Mouse (Mus musculus) lung, postnatal 10 days (tissue): ENCODE measurements around the gene Gltpd2.
"Not testable (repeated sequence)": the region's sequence is repeated elsewhere in the genome, so short reads cannot be mapped to it uniquely, and the experiment has no call there.

Experiments
- DNase-seq: peaks from one replicate; pipeline ENCODE4 v3.0.0; 2021

Gene Gltpd2

GRCm38 (mm10) chr11:70520178-70520769 is 1.3 kb downstream of the Gltpd2 start:
- peak; percentile 69 for DNase-seq

DNA sequence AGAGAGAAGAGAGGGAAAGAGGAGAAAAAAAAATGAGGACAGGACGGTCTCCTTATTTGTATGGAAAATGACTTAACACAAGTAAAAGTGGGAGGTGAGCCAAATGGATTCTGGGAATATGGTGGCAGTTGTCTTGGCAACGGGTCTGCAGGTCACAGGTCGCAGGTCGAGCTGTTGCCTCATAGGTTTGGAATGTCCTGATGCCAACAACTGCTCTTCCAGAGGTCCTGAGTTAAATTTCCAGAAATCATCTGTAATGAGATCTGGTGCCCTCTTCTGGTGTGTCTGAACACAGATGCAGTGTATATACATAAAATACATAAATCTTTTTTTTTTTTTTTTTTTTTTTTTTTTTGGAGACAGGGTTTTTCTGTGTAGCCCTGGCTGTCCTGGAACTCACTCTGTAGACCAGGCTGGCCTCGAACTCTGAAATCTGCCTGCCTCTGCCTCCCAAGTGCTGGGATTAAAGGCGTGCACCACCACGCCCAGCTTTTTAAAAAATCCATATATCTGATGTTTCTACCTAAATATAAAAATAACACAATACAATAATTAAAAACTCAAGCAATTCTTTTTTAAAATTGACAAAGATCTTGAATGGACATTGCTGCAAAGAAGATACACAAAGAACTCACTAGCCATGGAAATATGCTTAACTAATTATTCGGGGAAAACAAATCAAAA is 4.5 kb downstream of the Gltpd2 start:
- DNase-seq, result not testable (repeated sequence)

- DNase-seq, result no peak
These were observed 5.8 kb downstream of the Gltpd2 start for GRCm38 (mm10) chr11:70524782-70525181.

GRCm38 (mm10) chr11:70525184-70525678 is 6.2 kb downstream of the Gltpd2 start, which contains the start of gene Psmb6:
Gene Psmb6 (plus strand): TSS chr11:70525367.
- peak; percentile 97 for DNase-seq

DNA sequence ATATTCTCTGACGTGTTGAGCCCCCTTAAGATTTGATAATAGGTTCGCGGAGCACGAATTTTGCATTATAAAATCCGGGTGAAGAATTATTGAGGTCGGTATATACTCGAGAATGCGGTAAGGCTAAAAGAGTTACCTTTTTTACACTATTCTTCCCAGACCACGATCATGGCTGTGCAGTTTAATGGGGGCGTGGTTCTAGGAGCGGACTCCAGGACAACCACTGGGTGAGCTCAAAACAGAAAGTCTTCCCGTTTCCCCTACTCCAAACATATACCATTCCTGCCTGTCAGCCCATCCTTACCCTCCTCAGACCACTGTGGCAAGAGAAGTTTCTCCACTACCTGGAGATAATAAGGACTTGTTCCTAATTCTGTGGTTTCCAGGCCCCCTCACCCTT is 6.7 kb downstream of the Gltpd2 start:
- DNase-seq, result no peak

DNA sequence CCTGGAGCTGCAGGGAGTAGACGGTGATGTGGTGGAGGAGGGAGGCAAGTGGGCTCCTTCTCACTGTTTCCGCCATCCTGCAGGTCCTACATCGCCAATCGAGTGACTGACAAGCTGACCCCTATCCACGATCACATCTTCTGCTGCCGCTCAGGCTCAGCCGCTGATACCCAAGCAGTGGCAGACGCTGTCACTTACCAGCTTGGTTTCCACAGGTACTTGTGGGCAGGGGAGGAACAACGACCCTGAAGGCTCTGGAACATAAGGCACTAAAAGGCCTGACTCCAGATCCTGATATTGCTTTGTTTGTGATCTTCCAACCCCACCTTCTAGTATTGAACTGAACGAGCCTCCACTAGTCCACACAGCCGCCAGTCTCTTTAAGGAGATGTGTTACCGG is 7.2 kb downstream of the Gltpd2 start:
- no peak for DNase-seq

DNA sequence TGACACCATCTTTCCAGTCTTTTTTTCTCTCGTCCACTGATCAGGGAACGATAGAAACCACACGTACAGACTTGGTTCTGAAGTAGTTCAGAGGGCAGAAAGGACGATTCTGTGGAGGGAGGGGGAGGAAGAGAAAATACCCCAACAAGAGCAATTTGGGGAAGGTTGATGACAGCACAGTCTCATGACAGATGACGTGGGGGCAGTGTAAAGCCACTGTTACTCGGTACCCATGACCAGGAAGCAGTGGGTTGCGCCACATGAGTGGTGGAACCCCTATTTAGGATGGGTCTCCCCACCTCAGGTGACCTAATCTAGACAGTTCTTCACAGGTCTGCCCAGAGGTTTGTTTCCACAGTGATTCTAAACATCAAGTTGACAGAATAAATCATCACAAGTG is 9.6 kb downstream of the Gltpd2 start:
- no peak for DNase-seq

GRCm38 (mm10) chr11:70531065-70531464 is 12.1 kb downstream of the Gltpd2 start:
- DNase-seq, result not testable (repeated sequence)

DNA sequence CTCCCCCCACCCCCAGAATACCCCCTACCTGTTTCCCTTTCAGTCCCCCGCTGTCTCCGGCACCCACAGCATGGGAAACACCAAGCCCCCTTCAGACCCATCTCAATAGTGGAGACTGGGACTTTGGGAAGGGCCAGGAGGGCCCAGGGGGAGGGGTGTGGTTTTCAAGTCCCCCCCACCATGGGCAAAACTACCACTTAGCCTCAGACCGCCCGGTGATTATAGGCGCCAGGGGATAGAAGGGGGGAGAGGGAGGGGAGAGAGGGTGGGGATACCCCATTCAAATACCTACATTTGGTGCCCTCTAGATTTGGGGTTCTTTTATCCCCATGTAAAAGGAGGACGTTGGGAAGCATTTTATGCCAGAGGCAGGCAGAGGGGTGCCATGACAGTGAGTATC is 13.8 kb downstream of the Gltpd2 start, which contains the start of gene Gm40193:
Gene Gm40193 (minus strand): TSS at position 101 of the 400 bp plus-strand sequence.
- DNase-seq, result no peak

- no peak for DNase-seq
These were observed 20.4 kb downstream of the Gltpd2 start for GRCm38 (mm10) chr11:70539423-70539822.

GRCm38 (mm10) chr11:70539877-70540587 is 21.0 kb downstream of the Gltpd2 start, which contains the start of gene Pld2:
Gene Pld2 (plus strand): TSS chr11:70540064.
- peak; percentile 95 for DNase-seq

DNA sequence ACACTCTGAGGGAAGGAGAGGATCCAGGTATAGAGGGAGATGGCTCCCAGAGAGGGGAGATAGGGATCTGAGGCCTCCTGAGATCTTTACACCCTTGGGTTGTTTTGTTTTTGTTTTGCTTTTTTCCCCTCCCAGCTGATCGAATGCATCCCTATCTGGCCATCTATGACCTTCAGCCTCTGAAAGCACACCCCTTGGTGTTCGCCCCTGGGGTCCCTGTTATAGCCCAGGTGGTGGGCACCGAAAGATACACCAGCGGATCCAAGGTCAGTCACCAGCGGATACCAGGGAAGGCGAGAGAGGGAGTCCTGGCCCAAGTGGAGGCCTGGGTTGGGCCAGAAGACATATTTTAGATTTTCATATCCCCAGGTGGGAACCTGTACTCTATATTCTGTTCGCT is 21.9 kb downstream of the Gltpd2 start:
- DNase-seq, result no peak

DNA sequence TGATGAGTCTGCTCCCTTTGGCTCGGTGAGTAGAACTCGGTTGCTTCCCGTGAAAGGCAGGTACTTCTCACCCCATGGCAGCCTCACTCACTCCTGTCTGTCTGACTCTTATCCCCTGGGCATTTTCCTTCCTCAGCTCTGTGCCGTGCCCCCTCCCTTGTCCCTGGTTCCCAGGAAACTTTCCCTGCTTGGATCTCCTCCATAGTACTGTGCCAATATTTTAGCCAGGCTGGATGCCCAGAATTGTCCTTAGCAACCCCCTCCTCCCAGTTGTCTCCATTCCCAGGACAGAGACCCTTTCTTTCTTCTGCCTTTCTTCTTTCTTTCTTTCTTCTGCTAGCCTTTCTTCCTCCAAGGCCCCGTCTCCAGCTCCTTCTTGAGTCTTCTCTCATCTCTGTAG is 22.4 kb downstream of the Gltpd2 start:
- no peak for DNase-seq

DNA sequence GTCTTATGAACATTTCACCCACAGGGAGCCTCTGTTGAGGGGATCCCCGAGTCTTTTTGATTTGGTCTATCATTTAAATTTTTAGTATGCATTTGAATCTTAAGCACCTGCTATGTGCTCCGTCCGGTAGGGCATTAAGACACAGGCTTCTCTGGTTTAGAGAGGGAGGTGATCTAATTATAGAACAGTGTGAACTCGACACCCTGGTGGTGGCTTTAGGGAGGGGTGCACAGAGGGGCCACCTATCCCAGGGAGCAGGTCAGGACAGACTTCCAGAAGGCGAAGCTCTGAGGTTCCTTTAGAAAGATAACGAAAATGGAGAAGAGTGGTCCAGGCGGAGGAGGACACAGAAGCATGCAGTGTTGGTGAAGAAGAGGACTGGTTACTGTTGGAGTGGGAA is 25.5 kb downstream of the Gltpd2 start:
- DNase-seq, result no peak

GRCm38 (mm10) chr11:70551526-70551925 is 32.5 kb downstream of the Gltpd2 start:
- no peak for DNase-seq

- no peak for DNase-seq
These were observed 34.9 kb downstream of the Gltpd2 start for GRCm38 (mm10) chr11:70553940-70554339.

GRCm38 (mm10) chr11:70557545-70557944 is 38.5 kb downstream of the Gltpd2 start:
- no peak for DNase-seq

- no peak for DNase-seq
These were observed 42.9 kb downstream of the Gltpd2 start for GRCm38 (mm10) chr11:70561937-70562286.

DNA sequence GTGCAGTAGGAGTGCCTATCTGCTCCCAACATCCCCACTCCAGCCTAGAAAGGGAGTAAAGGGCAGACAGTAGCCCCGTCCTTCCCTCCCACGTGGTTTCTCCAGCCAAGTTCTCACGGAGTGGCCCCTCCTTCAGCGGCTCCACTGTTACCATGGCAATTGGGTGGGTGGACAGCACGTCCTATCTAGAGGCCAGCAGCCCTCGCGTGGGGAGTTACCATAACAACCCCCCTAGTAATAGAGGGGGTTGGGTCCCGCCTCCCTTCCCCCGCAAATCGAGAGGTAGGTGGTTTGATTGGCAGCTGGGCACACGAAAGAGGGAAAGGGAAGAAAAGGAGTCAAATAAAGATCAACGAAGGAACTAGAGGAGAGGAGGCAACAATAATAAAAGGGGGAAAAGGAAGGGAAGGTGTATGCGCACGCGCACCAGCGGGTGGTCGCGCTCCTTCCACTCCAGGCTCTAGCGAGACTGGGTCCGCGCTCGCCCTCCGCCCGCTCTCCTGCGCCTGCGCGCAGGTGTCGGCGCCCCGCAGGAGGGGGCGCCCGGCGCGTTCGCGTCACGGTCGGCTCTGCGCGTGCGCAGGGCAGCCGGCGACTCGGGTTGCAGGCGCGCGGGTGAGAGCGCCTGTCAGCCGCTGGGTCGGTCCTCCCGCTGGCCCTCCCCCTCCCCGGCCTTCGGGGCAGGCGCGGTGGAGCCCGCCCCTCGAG is 43.4 kb downstream of the Gltpd2 start, which contains the start of gene Mink1:
Gene Mink1 (plus strand): TSS at position 595 of the 708 bp plus-strand sequence.
- peak; percentile 92 for DNase-seq

- DNase-seq, result no peak
These were observed 44.0 kb downstream of the Gltpd2 start for GRCm38 (mm10) chr11:70562995-70563469.

DNA sequence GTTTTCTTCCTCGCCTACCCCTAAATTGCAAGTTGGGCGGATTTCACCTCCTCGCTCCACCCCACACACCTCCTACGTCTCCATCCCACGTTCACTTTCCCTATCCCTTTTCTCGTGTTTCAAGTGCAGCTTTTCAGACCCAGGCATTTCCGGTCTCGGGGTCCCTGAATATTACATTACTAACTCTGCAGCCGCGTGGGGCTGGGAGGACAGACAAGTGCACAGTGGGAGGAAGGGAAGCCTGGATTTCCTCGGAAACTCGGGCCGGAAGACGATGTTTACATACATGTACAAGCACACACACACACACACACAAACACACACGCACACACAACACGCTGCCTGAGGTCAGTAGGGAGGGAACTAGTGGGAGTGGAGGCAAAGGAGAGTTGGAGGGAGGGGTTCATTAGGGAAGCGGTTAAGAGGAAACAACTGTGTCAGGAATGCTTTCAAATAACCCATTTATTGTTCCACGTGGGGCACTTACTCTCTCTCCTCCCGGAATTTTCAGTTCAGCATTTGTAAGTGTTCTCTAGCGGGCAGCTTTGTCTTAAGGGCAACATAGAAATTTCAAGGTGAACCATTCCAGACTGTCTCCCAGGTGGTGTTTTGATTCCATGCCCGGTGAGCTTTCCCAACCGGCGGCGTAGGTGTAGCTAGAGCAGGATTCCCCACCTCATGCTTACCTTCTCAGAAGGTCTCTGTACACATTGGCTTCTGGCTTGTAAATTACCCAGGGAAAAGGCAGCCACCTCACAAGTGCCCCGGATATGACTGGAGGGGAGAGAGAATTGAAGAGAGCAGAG is 44.7 kb downstream of the Gltpd2 start:
- peak; percentile 79 for DNase-seq

- no peak for DNase-seq
These were observed 45.4 kb downstream of the Gltpd2 start for GRCm38 (mm10) chr11:70564276-70564873.
